Mouse (Mus musculus) embryonic fibroblast, embryonic 13.5 days (primary cell): ENCODE results near the gene Mlh3. TPM values are rescaled to one million over a fixed set of nuclear protein-coding genes. Genes with fewer than 3 reads are reported as not detected.

Source experiments
- H3K27ac ChIP-seq: 2 replicates; pipeline ENCODE4 v1.5.1; 2012; ENCODE audit warnings: low read length, control low read depth, inconsistent platforms; ENCODE audit not compliant: insufficient read depth
- H3K4me1 ChIP-seq: 2 replicates; pipeline ENCODE4 v1.6.1; 2011; ENCODE audit warnings: low read length; ENCODE audit not compliant: control insufficient read depth, insufficient read depth
- H3K4me3 ChIP-seq: 2 replicates; pipeline ENCODE4 v1.5.1; 2011; ENCODE audit warnings: mild to moderate bottlenecking, control low read depth, low read length; ENCODE audit not compliant: insufficient read depth
- CTCF ChIP-seq: IDR thresholded peaks from 2 replicates; pipeline ENCODE4 v1.5.1; 2011; ENCODE audit warnings: mild to moderate bottlenecking, control low read depth, low read length, moderate library complexity, borderline replicate concordance; ENCODE audit not compliant: insufficient read depth
- POLR2A ChIP-seq: IDR thresholded peaks from 2 replicates; pipeline ENCODE4 v1.6.1; 2011; ENCODE audit warnings: low read depth, mild to moderate bottlenecking, control low read depth, low read length, moderate library complexity
- polyA plus RNA-seq: library from polyadenylated mRNA; stranded (reverse); fragments of >200 nt; gene quantifications from 2 replicates; pipeline ENCODE4 v1.2.4, GENCODE M21; 2011; ENCODE audit warnings: low read depth; ENCODE audit not compliant: missing spikeins, insufficient read length

The Mlh3 gene
- polyA plus RNA-seq, 1 experiment = 13.4 TPM

GRCm38 (mm10) chr12:85194623-85195018 lies 75.8 kb downstream of the Mlh3 start:
- no peak for TF ChIP-seq CTCF
- TF ChIP-seq POLR2A = no peak
- no peak overlapping the region for H3K4me3 ChIP-seq
- H3K27ac ChIP-seq = no peak overlapping the region
- peaks cover 11% of the 10 kb centered on the region for H3K4me1 ChIP-seq

DNA sequence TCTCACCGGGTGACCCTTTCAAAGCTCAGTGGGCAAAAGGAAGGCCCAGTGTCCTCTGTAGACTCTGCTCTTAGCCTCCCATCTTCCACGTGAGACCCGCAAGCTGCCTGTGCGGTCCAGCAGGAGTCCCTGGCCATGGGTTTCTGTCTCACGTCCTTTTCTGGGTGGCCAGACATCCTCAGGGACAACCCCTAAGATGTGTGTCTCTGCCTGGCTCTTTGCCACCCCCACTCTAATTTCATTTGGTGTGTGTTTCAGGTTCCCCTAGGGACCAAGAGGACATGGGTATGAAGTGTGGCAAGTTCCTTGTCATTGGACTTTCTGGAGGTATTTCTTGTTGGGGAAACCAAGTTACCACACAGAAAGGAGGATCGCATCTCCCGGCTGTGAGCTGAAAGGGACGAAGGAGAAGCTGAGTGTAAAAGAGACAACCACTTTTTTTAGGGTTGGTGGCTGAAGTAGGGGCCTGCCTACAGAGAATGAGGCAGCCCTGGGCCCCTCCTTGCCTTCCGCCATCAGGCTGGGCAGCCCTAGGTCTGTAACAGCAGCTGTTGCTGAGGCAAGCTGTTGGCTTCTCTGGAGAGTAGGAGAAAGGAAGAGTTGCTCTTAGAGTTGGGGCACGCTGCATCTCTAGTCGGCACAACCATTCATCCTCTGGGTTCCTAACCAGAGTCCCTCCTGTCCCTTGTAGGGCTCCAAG lies 76.3 kb downstream of the Mlh3 start:
- TF ChIP-seq POLR2A = no peak
- no peak for TF ChIP-seq CTCF
- H3K4me1 ChIP-seq = peaks cover 11% of the 10 kb centered on the region
- H3K27ac ChIP-seq = no peak overlapping the region

GRCm38 (mm10) chr12:85193146-85193545 lies 77.3 kb downstream of the Mlh3 start:
- no peak overlapping the region for H3K4me3 ChIP-seq
- H3K27ac ChIP-seq = no peak overlapping the region
- H3K4me1 ChIP-seq = peaks cover 11% of the 10 kb centered on the region
- TF ChIP-seq CTCF (no peak), POLR2A (no peak)

More for the DNA sequence above, 76.3 kb downstream of the Mlh3 start:
- H3K4me3 ChIP-seq = no peak overlapping the region

DNA sequence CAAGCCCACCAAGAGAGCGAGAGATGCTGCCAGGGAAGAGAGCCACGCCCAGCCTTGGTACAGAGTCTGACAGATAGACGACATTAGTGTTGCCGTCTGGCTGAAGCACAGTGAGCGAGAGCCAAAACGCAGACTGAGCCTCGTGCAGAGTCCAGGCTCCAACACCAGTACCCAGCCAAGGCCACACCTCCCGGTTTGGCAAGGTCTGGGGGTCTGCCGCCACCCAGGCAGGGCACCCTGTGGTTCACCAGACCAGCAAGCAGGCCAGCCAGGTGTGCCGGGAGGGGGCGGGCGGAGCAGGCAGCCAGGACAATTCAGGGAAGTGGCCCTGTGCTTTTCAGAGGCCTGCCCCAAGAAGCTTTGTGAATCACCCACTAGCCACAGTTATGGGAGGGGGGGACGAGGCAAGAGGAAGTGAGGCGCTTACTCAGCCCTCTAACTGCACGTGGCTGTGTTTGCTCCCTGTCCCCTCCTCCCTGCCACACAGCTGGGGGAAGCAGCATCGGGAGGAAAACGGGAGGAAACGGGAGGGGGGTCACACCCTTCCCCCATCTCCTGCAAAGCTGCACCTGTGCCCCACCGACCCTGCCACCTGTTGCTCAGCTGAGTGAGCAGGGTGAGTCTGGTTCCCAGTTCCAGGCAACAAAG lies 77.8 kb downstream of the Mlh3 start:
- H3K4me1 ChIP-seq = peaks cover 11% of the 10 kb centered on the region
- H3K27ac ChIP-seq = peak overlapping the region; percentile 3; the same call in 1 of the 2 replicates
- no peak overlapping the region for H3K4me3 ChIP-seq
- TF ChIP-seq CTCF (no peak), POLR2A (no peak)

DNA sequence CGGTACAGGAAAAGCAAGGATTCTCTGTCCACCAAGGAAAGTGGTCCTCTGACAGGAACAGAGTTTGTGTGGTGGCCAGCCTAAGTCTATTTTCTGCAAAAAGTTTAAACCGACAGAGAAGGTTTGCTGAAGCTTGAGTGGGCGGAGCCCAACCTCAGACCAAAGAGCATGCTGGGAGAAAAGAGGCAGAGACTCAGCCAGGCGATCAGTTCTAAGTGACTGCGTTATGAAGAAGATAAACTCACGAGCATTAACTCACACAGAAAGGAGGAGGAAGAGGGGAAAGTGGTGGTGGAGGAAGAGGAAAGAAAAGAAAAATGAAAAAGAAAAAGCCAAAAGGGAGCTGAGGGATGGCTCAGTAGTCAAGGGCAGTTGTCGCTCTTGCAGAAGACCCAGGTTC lies 80.1 kb downstream of the Mlh3 start:
- Histone ChIP-seq H3K27ac (no peak overlapping the region), H3K4me3 (no peak overlapping the region), H3K4me1 (peaks cover 17% of the 10 kb centered on the region)
- no peak for TF ChIP-seq CTCF
- no peak for TF ChIP-seq POLR2A

DNA sequence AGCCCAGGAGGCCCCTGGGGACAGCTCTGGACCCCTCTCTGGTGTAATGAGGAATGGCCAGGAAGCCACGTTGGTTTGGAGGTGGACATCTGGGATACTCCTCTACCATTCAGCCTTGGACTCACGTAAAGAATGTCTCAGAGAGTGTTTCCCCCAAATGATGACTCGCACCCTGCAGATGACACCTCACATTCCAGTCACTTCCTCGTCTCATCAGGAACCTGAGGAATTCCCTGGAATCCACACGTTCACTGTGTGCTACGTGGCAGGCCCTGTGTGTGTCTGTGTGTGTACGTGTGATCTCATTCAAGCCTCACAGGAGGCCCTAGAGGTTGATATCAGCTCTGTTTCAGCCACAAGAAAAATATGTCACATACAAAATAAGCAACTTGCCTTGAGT lies 84.0 kb downstream of the Mlh3 start:
- peak overlapping the region; percentile 44; the same call in 1 of the 2 replicates for H3K27ac ChIP-seq
- H3K4me1 ChIP-seq = peaks cover 9% of the 10 kb centered on the region
- H3K4me3 ChIP-seq = no peak overlapping the region
- no peak for TF ChIP-seq POLR2A
- no peak for TF ChIP-seq CTCF

DNA sequence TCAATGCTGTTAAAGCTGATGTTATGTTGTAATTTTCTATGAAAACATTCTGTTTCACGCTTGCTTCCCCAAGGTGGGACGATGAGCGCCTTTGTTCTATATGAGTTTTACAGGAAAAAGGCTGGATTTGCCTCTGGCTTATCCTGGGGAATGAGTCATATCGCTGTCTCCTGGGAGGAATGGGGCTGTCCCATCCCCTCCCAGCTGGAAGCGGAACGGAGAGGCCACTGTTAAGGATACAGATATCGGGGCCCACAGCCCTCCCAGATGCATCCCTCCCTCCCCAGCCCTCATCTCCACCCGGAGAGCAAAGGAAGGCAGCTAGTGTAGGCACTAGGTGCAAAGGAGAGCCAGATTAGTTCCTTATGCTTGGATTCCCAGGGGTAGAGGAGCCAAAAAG lies 84.6 kb downstream of the Mlh3 start:
- H3K4me3 ChIP-seq = no peak overlapping the region
- TF ChIP-seq POLR2A = no peak
- no peak for TF ChIP-seq CTCF
- H3K4me1 ChIP-seq = peaks cover 9% of the 10 kb centered on the region
- peak overlapping the region; percentile 44; the same call in 1 of the 2 replicates for H3K27ac ChIP-seq

Other genes with a start within 250 kb of the Mlh3 start
- 1.2 and 1.5 TPM in 2 replicates for gene Prox2, start 159.8 kb downstream of the Mlh3 start, polyA plus RNA-seq
- gene Dlst, start 159.8 kb downstream of the Mlh3 start, polyA plus RNA-seq = 145 and 151 TPM in 2 replicates
- gene Rps6kl1, start 119.3 kb downstream of the Mlh3 start, polyA plus RNA-seq = not detected in 2 replicates
- gene Pgf, start 92.8 kb downstream of the Mlh3 start, polyA plus RNA-seq = 3.7 and 6.6 TPM in 2 replicates
- 51.1 and 54.8 TPM in 2 replicates for gene Eif2b2, start 51.1 kb downstream of the Mlh3 start, polyA plus RNA-seq
- 16.4 and 17.7 TPM in 2 replicates for gene Acyp1, start 17.8 kb upstream of the Mlh3 start, polyA plus RNA-seq
- gene Zc2hc1c, start 18.0 kb upstream of the Mlh3 start, polyA plus RNA-seq = 0.32 and 0.53 TPM in 2 replicates
- gene Nek9, start 68.8 kb upstream of the Mlh3 start, polyA plus RNA-seq = 59.0 and 65.8 TPM in 2 replicates
- 270 and 282 TPM in 2 replicates for gene Tmed10, start 104.2 kb upstream of the Mlh3 start, polyA plus RNA-seq
- 5.4 and 9.3 TPM in 2 replicates for gene Fos, start 203.3 kb upstream of the Mlh3 start, polyA plus RNA-seq